Mouse (Mus musculus) frontal cortex, postnatal 25 days (tissue): ENCODE data around the gene AI467606.

ENCODE experiments used
- DNase-seq, 2 experiments: peaks; one replicate each; pipeline ENCODE4 v3.0.0; 2022; ENCODE audit warnings: low spot score in 2 of 2

The AI467606 gene

GRCm38 (mm10) chr7:127121061-127121910 lies 30.1 kb downstream of the AI467606 start:
- no peak for DNase-seq

- no peak for DNase-seq
These were observed 30.7 kb downstream of the AI467606 start, which contains the start of gene Qprt for GRCm38 (mm10) chr7:127121911-127122270. Gene Qprt, minus strand, starts transcription at chr7:127122226.

GRCm38 (mm10) chr7:127129638-127130037 lies 38.5 kb downstream of the AI467606 start:
- DNase-seq = no peak

- no peak for DNase-seq
These were observed 42.0 kb downstream of the AI467606 start for GRCm38 (mm10) chr7:127133125-127133524.

- DNase-seq = no peak
These were observed 43.8 kb downstream of the AI467606 start for GRCm38 (mm10) chr7:127134821-127135447.

- no peak for DNase-seq
These were observed 45.3 kb downstream of the AI467606 start for GRCm38 (mm10) chr7:127136181-127137071.

GRCm38 (mm10) chr7:127137262-127138017 lies 46.3 kb downstream of the AI467606 start, which contains the start of gene Spn:
Gene Spn, minus strand, starts transcription at chr7:127137823.
- DNase-seq = no peak

GRCm38 (mm10) chr7:127139100-127139499 lies 47.9 kb downstream of the AI467606 start:
- DNase-seq = no peak

- no peak for DNase-seq
These were observed 48.4 kb downstream of the AI467606 start for GRCm38 (mm10) chr7:127139562-127139961.

GRCm38 (mm10) chr7:127140623-127141404 lies 49.7 kb downstream of the AI467606 start:
- no peak for DNase-seq

GRCm38 (mm10) chr7:127142214-127142613 lies 51.1 kb downstream of the AI467606 start:
- DNase-seq = no peak

GRCm38 (mm10) chr7:127142666-127143065 lies 51.5 kb downstream of the AI467606 start:
- no peak for DNase-seq
